Mouse (Mus musculus) midbrain, embryonic 14.5 days (tissue): Measurements from ENCODE around the gene Grid1. TPM values are rescaled to one million over a fixed set of nuclear protein-coding genes. Genes with fewer than 3 reads are reported as not detected.
A peak's percentile ranks its signal among the peaks of the same experiment; 100 is the strongest.

Experiments used
- ATAC-seq: fragments of 200-750 bp; cut with Nextera tagmentation; 2 replicates; pipeline ENCODE4 v1.8.0; 2017; ENCODE audit warnings: moderate number of reproducible peaks, moderate library complexity; ENCODE audit not compliant: low FRiP score, low TSS enrichment
- DNase-seq: peaks from one replicate; pipeline ENCODE4 v3.0.0-alpha.2; 2015
- H3K27ac ChIP-seq: fragments of 300-500 bp; sonication (generic); replicated peaks from 2 replicates; pipeline ENCODE4 v1.5.1; 2014; ENCODE audit warnings: mild to moderate bottlenecking, low read depth, low read length, moderate library complexity
- H3K27me3 ChIP-seq: fragments of 300-500 bp; sonication (generic); 2 replicates; pipeline ENCODE4 v1.6.1; 2014; ENCODE audit warnings: low read length, control low read depth, mixed read lengths; ENCODE audit not compliant: control insufficient read depth, insufficient read depth
- H3K36me3 ChIP-seq: fragments of 300-500 bp; sonication (generic); 2 replicates; pipeline ENCODE4 v1.6.1; 2014; ENCODE audit warnings: low read length, control low read depth; ENCODE audit not compliant: control insufficient read depth, insufficient read depth
- H3K4me1 ChIP-seq: fragments of 300-500 bp; sonication (generic); 2 replicates; pipeline ENCODE4 v1.6.1; 2014; ENCODE audit warnings: mild to moderate bottlenecking, antibody characterized with exemption, low read length, control low read depth; ENCODE audit not compliant: control insufficient read depth, insufficient read depth
- H3K4me2 ChIP-seq: fragments of 300-500 bp; sonication (generic); 2 replicates; pipeline ENCODE4 v1.6.1; 2014; ENCODE audit warnings: mild to moderate bottlenecking, low read length, moderate library complexity
- H3K4me3 ChIP-seq: fragments of 300-500 bp; sonication (generic); replicated peaks from 2 replicates; pipeline ENCODE4 v1.5.1; 2014; ENCODE audit warnings: low read depth, low read length
- H3K9ac ChIP-seq: fragments of 300-500 bp; sonication (generic); replicated peaks from 2 replicates; pipeline ENCODE4 v1.6.1; 2014; ENCODE audit warnings: mild to moderate bottlenecking, low read length, moderate library complexity
- H3K9me3 ChIP-seq: fragments of 300-500 bp; sonication (generic); 2 replicates; pipeline ENCODE4 v1.6.1; 2016; ENCODE audit warnings: low read length, control low read depth, mixed read lengths; ENCODE audit not compliant: control insufficient read depth
- WGBS: fragments of 180-500 bp; shearing (Covaris S2); extraction: QIAGEN DNeasy Blood & Tissue Kit; methylation state at CpG from one replicate; pipeline ENCODE4 v1.1.7; 2014; 5-methylcytosine and 5-hydroxymethylcytosine counted together
- polyA plus RNA-seq: library from polyadenylated mRNA; unstranded; fragments of >200 nt; fragmentation: Nextera tagmentation; extraction: Ambion mirVana; gene quantifications from 2 replicates; pipeline ENCODE4 v1.2.1, GENCODE M21; 2014

Gene Grid1
- polyA plus RNA-seq, 1 experiment from 2014 or later, result 5.1 TPM

DNA sequence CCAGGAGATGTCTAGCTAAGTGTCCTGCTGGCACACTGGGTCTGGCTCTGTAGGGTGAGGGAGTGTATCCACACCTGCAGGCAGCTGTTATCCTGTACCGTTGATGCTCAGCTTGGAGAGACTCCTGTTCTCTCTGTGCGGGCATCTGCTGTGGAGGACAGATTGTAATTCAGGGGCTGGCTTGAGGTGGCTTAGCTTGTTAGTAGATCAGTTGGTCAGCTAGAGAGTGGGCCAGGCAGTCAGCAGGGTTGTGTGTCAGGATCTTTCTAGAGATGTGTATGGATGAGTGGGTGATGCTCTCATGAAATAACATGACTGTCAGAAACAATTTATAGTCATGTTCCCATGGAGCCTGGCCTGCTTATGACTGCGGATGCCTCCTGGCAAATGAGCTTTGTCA lies 24.3 kb downstream of the Grid1 start:
- Histone ChIP-seq H3K4me3 (no peak overlapping the region), H3K36me3 (no peaks in the 10 kb centered on the region), H3K4me1 (no peaks in the 10 kb centered on the region), H3K9ac (no peak overlapping the region), H3K9me3 (no peaks in the 10 kb centered on the region), H3K4me2 (no peak overlapping the region), H3K27me3 (no peaks in the 10 kb centered on the region), H3K27ac (no peak overlapping the region)
- no peak for ATAC-seq
- 86% methylated on average over 3 of the region's 3 CpGs for WGBS
- DNase-seq, result no peak

GRCm38 (mm10) chr14:34846799-34847198 lies 26.9 kb downstream of the Grid1 start:
- no peaks in the 10 kb centered on the region for H3K27me3 ChIP-seq
- H3K4me2 ChIP-seq, result no peak overlapping the region
- H3K27ac ChIP-seq, result 0 out of 2 replicates have a peak overlapping the region, but pooled peaks have one; percentile 3
- WGBS, result 32% methylated on average over 4 of the region's 4 CpGs
- H3K9ac ChIP-seq, result no peak overlapping the region
- DNase-seq (no peak), ATAC-seq (peak; percentile 49)
- no peaks in the 10 kb centered on the region for H3K36me3 ChIP-seq
- no peaks in the 10 kb centered on the region for H3K4me1 ChIP-seq
- H3K9me3 ChIP-seq, result no peaks in the 10 kb centered on the region
- H3K4me3 ChIP-seq, result no peak overlapping the region

GRCm38 (mm10) chr14:34847625-34848024 lies 27.7 kb downstream of the Grid1 start:
- no peak overlapping the region for H3K27ac ChIP-seq
- H3K36me3 ChIP-seq, result no peaks in the 10 kb centered on the region
- no peak overlapping the region for H3K4me2 ChIP-seq
- H3K9ac ChIP-seq, result no peak overlapping the region
- DNase-seq (no peak), ATAC-seq (peak; percentile 35)
- H3K27me3 ChIP-seq, result no peaks in the 10 kb centered on the region
- H3K9me3 ChIP-seq, result no peaks in the 10 kb centered on the region
- no peak overlapping the region for H3K4me3 ChIP-seq
- WGBS, result 92% methylated on average over 5 of the region's 5 CpGs
- no peaks in the 10 kb centered on the region for H3K4me1 ChIP-seq

DNA sequence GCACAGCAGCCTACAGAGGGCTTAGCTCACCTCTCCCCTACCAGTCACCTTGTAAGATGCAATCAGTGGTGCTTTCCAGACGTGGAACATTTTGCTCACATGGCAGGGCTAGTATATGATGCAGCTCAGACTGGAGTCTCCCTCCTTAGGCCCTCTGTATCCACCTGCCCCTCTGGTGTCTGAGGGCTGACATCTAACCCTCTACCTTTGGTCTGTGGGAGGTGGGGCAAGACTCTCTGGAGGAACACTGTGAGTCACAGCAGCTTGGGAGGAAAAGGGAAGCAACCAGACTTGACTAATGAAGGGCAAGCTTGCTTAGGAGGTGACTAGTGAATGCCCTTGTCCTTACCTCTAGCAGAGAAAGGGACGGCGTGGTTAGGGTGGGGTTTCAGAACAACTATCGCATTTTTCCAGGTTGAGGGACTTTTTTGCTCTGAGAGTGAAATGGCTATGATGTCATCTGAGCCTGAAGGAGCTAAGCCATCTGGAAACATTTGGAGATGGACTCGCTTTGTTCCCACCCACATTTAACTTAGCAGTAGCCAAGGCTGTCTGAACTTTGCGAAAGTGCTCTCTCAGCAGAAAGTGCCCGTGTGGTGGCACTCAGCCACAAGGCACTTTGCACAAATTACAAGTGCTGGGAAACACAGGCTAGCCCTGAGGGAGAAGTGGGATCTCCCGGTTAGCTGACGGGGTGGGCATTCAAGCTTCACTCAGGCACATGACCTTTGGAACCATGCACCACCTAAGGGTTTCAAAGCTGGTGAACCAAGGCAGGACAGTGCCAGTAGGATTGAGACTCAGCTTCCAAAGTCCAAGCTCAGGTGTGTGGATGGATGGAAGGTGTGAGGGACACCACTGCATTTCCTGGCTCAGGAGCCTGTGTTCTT lies 41.2 kb downstream of the Grid1 start:
- Histone ChIP-seq H3K27me3 (no peaks in the 10 kb centered on the region), H3K36me3 (no peaks in the 10 kb centered on the region), H3K4me1 (0 out of 2 replicates have a peak, but pooled peaks cover 6% of the 10 kb centered on the region), H3K27ac (no peak overlapping the region), H3K4me3 (no peak overlapping the region), H3K9ac (no peak overlapping the region), H3K9me3 (no peaks in the 10 kb centered on the region), H3K4me2 (no peak overlapping the region)
- no peak for ATAC-seq
- WGBS, result 86% methylated on average over 9 of the region's 9 CpGs
- DNase-seq, result no peak

DNA sequence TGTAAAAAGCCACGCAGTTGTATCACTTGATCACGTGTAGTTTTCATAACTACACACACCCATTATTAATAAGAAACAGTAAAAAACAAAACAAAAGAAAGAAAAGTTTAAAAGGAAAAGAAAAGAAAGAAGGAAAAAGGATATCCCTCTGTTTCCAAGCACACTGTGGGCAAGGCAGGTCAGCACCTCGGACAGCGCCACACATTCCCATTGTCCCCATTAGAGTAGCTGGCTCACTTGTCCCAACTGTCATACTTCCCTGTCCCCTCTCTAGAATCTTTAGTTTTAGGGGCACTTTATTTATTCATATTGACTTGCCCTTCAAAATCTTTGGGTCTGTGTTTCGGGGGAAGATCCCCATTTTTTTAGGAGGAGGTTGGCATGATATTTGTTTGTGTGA lies 47.4 kb downstream of the Grid1 start:
- Histone ChIP-seq H3K27ac (no peak overlapping the region), H3K27me3 (no peaks in the 10 kb centered on the region), H3K4me1 (no peaks in the 10 kb centered on the region), H3K9me3 (no peaks in the 10 kb centered on the region), H3K4me3 (no peak overlapping the region), H3K36me3 (no peaks in the 10 kb centered on the region), H3K4me2 (no peak overlapping the region), H3K9ac (no peak overlapping the region)
- 25% methylated on average over 5 of the region's 5 CpGs for WGBS
- ATAC-seq (no peak), DNase-seq (peak; percentile 43)

DNA sequence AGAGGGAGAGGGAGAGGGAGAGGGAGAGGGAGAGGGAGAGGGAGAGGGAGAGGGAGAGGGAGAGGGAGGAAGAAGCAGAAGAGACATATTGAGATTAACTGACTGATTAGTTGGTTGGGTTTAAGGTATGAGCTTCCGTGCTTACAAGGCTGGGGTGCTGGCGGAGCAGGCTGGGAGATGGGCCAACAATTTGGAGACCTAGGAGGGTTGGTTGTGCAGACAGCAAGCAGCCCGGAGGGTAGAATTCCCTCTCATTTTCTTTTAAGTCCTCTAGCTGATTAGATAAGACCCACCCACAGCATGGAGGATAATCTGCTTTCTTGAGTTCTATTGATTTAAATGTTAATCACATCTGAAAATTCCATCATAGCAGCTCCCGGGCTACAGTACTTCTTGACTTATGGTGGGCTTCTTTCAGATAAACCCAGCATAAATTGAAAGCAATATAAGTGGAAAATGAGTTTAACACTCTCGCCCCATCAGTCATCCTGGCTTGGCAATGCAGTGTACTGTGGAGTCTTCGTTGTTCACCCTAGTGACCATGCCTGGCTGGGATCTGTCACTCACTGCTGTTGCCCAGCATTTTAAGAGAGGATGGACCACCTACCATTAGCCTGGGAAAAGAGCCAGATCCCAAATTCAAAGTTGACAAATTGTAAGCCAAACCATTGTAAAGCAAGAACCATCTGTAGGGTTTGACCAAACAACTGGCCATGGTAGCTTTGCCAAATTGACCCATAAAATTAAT lies 48.8 kb downstream of the Grid1 start:
- DNase-seq (peak; percentile 43), ATAC-seq (no peak)
- 57% methylated on average over 6 of the region's 6 CpGs for WGBS

DNA sequence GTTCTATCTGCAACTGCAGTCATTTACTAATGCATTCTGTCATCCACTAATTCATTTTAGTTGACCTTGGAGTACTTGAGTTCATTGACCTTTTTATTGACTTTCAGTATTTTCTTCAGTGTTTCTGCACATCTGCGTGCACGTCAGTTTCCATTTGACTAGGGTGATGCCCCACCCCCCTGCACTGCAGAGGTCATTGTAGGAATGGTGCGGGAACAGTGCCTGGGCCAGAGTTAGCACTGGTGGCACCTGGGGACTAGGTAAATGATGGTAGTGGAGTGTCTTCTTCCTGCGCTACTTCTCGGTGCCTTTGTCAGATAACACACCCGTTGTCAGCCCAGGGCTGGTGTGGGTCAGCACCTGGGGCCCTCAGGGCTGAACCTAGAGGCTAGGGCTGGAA lies 60.1 kb downstream of the Grid1 start:
- whole genome bisulfite sequencing, result 45% methylated on average over 6 of the region's 6 CpGs
- Histone ChIP-seq H3K9me3 (no peaks in the 10 kb centered on the region), H3K4me1 (peaks cover 19% of the 10 kb centered on the region), H3K36me3 (no peaks in the 10 kb centered on the region), H3K27ac (no peak overlapping the region), H3K4me2 (no peak overlapping the region), H3K9ac (no peak overlapping the region), H3K27me3 (no peaks in the 10 kb centered on the region), H3K4me3 (no peak overlapping the region)
- ATAC-seq (no peak), DNase-seq (no peak)

More for the DNA sequence above, 48.8 kb downstream of the Grid1 start:
- Histone ChIP-seq H3K4me1 (no peaks in the 10 kb centered on the region), H3K36me3 (no peaks in the 10 kb centered on the region), H3K9ac (no peak overlapping the region), H3K27ac (no peak overlapping the region), H3K9me3 (no peaks in the 10 kb centered on the region), H3K4me3 (no peak overlapping the region), H3K27me3 (no peaks in the 10 kb centered on the region), H3K4me2 (no peak overlapping the region)

DNA sequence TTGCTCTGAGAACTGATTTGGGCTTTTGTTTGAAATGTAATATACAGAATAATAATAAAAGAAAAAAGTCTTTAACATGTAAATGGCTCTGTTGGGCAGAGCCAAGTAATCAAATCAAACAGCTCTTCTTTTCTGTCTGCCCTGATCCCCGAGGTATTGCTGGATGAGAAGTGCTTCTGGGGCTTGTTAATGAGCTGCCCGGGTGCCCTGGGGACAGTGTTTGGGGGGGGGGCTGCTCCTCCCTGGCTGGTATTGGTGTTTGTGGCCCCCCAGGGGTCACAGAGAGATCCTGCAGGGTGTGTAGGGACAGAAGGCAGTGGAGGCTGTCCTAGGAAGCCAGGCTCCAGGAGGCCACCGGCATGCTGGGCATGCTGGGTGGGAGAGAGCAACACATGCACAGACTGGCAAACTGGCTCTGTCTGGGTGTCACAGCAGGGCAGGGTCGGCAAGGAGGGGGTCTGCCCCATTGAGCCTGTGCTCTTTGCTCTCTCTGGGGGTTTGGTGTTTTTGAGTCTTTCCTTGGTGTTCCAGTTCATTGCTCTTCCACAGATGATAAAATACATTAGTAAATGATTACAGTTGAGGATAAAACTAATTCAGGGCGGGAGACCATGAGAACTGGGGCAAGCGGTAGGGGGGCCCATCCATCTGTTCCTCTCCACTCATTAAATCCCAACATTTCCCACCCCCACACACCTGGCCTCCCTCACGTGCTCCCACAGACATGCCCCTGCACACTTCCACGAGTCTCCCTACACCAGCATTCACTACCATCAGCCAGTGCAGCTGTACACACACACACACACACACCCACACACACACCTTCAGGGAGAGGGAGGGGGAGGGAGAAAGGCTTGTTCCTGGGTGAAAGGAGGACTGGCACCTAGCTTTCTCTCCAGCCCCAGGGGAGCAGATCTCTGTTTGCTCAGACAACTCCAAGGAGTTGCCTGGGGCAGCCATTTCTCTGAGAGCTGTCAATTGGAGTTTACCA lies 60.8 kb downstream of the Grid1 start:
- Histone ChIP-seq H3K4me2 (no peak overlapping the region), H3K4me3 (no peak overlapping the region), H3K9ac (no peak overlapping the region; the same call in 1 of the 2 replicates), H3K4me1 (peaks cover 19% of the 10 kb centered on the region), H3K27me3 (no peaks in the 10 kb centered on the region), H3K36me3 (no peaks in the 10 kb centered on the region), H3K9me3 (no peaks in the 10 kb centered on the region), H3K27ac (peak overlapping the region; percentile 46; the same call in 1 of the 2 replicates)
- DNase-seq, result peak; percentile 51
- peak; percentile 61; the same call in 1 of the 2 replicates for ATAC-seq
- 23% methylated on average over 8 of the region's 8 CpGs for WGBS
